Mouse (Mus musculus) layer of hippocampus, adult 9-11 months (tissue): ENCODE measurements at regions not wholly inside any gene's neighbourhood (a gene's known extent, or its start where the extent isn't known, plus 50 kb on each side); places are given as distances from the start of the nearest gene placed in this dataset.
"Not testable (repeated sequence)": the region's sequence is repeated elsewhere in the genome, so short reads cannot be mapped to it uniquely, and the experiment has no call there.

Source experiments
- DNase-seq: peaks from one replicate; pipeline ENCODE4 v3.0.0; 2022

DNA sequence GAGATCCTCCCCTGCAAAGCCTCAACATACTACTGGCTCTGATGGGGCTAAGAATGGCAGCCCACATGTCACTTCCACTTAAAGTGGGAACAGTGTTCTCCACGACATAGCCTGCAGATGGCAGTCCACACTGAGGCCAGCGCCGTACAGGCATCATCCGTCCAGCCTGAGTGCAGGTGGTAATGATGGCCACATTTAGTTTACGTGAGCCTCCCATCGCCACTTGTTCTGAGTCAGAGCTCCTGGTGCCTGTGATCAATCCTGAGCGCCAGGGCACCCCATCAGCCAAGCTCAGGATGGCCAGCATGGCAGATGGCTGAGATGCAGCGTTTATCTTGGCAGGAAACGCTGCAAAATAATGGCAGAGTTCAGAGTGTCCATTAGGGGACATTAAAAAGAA is 159.6 kb downstream of the Adgrd1 start:
- no peak for DNase-seq

DNA sequence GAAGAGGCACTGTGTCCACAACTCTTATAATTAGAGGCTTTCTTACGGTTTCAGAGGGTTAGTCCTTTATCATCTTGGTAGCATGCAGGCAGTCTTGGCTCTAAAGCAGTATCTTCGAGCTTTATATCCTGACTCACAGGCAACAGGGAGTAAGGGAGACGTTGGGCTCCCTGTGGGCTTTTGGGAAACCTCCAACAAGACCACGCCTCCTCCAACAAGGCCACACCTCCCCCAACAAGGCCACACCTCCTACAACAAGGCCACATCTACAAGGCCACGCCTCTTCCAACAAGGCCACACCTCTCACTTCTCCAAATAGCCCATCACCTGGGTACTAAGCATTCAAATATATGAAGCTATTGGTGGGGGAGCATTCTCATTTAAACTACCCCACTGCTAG is 160.7 kb downstream of the Adgrd1 start:
- DNase-seq: no peak

DNA sequence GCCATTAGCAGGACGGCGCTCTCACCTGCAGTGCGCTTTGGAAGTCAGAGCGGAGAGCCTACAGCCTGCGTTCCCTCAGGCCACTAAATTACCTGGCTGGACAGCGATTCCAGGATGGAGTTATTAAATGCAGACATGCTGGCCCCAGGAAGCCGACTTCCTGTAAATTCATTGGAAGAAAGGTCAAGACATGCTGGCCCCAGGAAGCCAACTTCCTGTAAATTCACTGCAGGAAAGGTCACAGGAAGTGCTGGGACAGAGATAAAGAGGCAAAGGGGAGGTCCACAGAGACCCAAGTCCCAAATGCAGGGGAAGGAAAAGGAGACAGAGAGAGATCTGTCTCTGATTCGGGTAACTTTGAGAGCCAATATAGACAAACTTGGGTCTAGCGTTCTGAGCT is 164.1 kb downstream of the Adgrd1 start:
- DNase-seq: no peak

DNA sequence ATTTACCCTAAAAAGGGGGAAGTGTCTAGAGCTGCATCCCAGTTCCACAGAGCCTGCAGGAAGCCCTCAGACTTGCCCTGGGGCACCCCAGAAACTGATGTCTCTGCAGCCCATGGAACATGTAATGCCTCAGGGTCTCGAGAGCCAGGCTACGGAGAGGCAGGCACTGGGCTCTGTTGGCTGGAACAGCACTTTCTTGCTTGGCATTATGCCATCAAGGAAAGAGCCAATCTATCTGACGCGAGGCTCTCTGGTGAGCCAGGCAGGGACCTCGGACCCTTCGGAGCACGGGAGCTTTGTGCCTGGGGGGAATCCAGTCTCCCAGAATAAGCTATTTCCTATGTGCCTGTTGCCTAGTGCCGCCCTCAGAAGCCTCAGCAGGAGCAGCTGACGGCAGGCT is 166.6 kb downstream of the Adgrd1 start:
- DNase-seq: no peak

DNA sequence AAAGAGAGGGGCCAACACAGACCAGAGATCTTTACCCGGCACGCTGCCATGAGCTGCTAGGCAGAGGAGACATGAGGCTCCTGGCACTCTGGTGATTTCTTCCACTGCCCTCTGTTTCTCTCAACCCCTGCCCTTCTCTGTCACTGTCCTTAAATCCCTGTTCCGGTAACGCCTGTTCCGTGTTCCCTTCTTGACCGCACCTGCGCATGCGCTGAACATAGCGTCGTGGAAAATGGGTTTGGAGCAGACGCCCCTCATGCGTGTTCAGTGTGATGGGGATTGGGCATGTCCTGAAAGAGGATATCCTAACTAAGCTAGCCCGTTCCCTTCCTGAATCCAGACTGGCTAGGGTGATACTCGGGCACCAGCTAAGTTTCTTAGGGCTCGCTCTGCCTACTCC is 167.8 kb downstream of the Adgrd1 start:
- no peak for DNase-seq

DNA sequence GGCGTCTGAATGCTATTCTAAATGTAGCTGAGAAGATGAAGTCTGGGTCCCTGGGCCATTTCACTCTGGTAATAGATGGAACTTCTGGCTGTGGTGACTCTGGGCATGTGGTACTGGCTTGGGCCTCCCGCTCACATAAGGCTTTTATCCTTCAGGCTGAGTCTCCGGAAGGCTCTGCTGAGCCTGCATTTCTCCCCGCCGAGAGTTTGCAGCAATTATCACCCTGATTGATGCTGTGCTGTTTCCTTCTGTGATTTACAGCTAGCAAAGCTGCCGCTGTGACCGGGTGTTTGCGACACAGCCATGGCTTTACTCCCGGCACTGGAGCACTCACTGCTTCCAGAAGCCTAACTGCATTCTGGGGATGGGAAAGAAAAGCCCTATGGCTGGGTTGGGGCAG is 171.9 kb downstream of the Adgrd1 start:
- DNase-seq: peak; percentile 11

DNA sequence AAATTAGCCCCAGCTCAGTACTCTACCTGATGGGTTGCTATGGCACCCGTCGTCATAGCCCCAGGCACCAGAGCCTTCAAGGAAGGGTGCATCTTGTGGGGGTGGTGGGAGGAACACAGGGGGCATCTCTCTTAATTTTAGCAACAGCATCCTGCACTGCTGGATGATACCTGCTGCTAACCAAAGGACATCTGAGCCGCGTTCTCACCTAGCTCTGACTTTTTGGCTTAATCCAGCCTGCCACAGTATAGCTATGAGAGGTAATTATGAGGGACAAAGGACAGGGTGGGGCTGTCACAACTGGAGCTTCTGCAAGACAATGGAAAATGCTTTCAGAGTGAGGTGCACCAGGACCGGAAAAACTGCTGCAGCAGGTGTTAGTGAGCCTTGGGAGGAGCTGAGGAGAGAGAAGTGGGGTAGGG is 173.5 kb downstream of the Adgrd1 start:
- no peak for DNase-seq

DNA sequence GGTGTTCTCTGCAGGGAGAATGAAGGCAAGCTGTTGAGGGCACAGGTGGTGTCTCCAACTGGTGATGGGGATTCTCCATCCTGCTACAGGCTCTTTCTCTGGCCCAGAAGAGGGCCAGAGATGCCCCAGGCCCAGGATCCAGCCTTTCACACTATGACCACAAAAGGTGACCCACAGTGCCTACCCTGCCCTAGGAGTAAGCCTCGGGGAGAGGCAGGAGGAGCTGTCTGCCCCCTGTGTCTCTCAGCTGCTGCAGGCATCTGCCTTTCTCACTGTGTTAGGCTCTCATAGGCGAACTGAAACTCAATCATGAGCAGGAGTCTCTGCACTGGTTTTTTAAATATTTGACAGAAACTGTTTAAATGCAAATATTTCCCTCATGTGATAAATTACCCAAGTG is 184.9 kb downstream of the Adgrd1 start:
- DNase-seq: no peak

DNA sequence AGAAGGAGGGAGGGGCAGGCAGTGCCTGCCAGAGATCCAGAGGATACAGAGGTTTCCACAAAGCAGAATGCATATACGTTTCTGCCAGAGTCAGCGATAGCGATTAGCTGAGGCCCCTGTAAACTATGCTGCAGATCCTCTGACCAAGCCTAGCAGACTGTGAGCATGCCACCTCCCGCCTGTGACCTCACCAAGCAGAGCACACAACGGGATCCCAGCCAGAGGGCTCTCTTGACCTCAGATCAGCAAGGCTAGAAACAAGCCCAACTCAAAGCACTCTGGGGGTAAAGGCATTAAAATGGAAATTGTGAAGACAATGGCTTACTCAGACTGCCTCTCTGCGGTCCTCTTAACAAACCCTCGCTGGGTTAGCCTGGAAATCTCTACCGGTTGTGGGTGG is 185.6 kb downstream of the Adgrd1 start:
- DNase-seq: no peak

DNA sequence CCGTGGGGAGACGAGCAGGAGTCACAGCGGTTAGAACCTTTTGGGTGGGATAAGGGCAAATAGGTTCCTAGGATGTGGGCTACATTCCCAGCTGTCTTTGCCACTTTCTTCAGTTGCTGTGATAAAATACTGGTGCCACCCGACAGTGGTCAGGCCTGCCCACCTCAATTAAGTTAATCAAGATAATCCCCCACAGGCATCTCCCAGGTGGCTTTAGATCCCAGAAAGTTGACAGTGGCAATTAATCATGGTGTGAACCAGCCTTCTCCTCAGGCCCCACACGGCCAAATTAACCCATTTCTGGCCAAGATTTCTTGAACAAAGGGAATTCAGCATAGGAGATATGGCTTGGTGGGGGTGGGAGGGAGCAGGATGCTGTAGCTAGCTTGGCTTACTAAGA is 186.3 kb downstream of the Adgrd1 start:
- DNase-seq: no peak

DNA sequence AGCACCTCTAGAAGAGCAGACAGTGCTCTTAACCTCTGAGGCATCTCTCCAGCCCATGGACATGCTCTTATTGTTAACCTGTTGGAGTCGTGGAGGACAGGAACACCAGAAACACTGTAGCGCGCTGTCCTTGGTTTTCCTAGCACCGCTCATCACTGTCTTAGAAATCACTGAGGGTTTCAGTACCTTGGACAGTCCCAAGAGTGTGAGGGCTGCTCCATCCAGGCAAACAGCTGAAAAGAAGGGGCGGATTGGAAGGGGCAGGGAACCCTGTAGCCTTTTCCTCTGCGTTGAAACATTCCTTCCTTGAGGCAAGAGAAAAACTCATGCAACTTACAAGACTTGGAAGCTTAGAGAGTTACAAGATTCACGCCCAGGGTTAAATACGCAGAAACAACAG is 190.9 kb downstream of the Adgrd1 start:
- DNase-seq: no peak

DNA sequence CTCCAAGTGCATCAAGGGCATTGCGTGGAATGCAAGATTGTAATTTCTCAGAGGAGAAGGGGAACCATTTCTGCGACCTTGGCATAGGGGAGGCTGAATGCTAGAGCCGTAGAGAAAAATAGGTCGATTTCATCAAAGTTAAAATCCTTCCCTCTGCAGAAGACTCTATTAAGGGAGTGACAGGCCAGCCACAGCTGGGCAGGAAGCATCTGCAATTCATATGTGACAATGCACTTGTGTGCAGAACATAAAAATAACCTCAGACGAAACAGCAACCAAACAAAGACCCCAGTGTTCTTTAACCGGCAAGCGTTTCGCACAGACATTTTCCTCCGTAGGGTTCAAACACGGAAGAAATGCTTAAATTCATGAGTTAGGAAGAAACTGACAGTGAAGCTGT is 196.3 kb downstream of the Adgrd1 start:
- not testable (repeated sequence) for DNase-seq

DNA sequence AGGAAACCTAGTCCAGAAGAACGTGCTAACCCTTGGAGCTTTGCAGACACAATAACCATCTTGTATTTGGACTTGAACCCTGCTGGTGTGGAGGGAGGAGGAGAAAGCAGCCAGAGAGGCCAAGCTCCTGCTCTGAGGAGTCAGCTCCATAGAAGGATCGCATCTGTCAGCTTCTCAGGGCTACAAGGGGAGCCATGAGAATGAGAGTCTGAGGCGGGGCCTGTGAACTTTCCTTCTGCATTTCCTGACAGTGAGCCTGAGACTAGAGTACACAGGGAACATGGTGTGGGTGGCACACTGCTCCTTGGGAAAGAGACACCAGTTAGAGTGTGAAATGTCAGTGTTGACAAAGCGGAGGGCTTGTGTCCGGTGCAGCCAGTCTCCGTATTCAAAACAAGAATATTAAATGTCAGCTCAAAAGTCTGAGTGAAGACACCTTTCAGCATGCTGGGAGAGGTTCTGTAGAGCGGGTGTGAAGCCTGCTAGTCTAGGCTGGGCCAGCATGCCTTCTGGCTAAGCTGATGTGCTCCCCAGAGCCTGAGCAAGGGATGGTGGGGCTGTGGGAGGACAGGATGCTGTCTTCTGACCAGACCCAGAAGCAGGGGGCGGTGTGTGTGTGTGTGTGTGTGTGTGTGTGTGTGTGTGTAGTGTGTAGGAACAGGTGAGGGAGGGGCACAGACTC is 198.5 kb downstream of the Adgrd1 start:
- DNase-seq: not testable (repeated sequence)

DNA sequence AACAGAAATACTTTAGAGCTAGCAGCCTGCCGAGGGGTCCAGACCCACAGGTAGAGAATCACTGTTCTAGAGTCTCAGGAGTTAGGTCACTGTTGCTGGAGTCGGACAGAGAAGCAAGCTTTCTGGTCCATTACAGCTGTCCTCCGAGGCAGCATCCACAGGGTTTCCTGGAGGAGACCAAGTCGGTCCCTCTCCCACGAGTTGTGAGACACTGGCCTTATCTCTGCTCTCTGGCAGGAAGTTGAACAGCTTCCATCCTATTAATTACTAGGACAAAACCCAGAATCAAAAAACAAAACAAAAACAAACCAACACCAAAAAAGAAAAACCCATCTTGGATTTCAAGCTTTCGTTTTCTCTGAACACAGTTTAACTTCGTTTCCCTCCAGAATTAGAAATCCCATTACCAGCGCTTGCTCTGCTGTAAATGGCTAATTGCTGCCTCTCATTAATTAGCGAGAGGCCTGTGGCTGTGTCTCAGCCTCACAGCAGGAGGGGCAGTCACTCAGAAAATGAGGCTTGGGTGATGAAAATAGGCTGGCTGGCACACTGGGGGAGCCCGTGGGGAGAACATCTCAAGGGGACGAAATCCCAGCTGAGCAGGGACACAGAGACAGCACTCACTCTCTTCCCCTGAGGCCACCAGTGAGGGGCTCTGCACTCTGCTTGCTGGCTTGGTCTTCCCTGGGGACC is 201.3 kb downstream of the Adgrd1 start:
- DNase-seq: peak; percentile 9

DNA sequence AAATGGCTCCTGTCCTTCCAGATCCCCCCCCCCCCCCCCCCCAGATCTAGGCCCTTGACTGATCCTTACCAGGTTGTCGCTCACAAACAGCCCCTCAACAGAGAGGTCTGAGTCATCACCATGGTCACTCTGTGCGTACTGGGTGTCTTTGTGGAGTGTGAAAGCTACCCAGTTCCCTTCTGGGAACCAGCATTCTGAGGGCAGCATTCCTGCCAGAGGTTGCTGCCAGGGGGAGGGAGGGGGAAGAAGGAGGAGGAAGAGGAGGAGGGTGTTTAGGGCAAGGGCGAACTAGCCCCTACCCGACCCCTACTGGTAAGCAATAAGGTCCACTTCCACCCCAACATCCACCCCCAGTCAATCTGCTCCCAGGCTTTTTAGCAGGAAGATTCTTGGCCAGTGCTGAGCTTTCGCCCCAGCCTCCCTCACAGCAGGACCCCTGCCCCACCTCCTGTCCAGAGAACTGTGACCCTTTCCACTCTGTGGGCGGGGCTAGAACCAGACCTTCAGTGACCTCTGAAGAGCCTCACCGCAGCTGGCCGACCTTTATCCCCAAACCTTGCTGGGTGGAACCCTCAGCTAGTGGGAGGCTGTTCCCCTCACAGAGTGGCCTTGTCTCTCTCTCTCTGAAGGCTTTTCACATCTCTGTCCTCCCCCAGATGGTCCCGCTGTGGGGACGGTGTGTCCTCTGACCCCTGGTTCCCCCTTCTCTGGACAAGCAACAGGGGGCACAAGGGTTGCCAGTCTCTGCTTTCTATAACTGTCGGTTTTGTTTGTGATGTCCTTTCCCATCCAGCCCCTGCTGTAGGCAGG is 202.2 kb upstream of the Sfswap start:
- DNase-seq: no peak

DNA sequence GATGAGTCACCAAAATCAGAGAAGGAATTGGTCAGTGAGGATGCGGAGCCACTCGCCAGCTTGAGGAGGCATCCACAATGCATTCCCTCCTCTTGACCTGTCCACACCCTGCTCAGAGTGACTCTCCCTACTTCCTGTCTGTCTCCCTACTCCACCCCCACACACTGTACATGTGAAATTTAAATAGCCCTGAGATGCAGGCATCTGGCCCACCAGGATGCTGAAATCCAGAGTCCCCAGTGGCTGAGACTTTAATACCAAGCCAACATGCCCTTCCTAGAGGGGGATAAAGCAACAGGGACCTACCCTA is 201.6 kb upstream of the Sfswap start:
- no peak for DNase-seq

DNA sequence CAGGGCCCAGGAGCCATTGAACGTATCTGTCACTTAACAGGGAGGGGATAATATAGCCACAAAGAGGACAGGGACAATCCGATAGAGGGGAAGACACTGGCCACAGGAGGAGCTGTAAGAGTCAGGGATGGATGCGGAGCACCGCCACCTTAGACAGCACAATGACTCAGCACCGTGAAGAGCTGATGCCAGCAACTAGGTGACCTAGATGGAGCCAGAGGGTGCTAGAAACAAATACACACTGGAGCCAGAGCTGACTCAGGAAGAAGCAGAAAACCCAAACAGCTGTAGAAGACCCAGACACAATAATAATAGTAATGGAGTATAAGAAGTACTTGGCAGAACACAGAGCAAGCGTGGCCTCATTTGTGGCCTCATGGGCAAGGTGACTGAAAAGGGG is 200.6 kb upstream of the Sfswap start:
- DNase-seq: no peak

DNA sequence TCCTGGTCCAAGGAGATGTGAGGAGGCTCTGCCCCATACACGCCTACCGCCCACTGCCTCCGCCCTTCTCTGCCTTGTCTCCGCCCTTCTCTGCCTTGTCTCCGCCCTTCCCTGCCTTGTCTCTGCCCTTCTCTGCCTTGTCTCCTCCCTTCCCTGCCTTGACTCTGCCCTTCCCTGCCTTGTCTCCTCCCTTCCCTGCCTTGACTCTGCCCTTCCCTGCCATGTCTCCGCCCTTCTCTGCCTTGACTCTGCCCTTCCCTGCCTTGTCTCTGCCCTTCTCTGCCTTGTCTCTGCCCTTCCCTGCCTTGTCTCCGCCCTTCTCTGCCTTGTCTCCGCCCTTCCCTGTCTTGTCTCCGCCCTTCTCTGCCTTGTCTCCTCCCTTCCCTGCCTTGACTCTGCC is 185.4 kb upstream of the Sfswap start:
- no peak for DNase-seq

DNA sequence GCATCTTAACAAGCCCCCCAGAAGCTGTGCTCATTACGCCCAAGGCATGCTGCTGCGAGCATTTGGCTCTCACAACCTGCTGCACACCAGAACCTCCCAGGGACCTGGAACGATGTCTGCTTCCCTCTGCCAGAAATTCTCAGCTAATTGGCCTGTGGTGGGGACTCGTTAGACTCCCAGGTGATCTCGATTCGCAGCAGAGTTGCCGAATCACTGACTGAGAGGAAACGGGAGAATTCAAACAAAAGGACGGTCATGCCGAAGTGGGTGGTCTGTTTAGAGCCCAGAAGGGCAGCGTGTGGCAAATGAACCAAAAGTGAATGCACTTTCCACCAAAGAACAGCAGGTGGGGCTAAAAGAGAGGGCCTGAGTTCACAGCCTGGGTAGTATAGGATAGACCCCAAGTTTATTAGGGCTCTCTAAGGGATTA is 169.9 kb upstream of the Sfswap start:
- DNase-seq: peak; percentile 28

DNA sequence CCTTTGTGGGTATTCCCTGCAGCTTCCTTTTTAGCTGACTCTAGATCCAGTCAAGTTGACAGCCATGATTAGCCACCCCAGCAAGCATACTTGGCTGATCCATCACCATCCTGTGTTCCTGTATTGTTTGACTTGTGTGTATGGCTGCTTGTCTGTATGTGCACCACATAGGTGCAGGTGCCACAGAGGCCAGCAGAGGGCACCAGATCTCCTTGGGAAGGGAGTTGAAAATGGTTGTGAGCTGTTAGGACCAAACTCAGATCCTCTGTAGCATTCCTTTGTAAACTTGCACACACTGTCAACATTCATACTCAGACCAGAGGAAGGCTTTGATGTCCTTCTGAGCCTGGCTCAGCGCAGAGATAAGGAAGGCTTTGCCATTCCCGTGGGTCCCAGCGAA is 169.0 kb upstream of the Sfswap start:
- DNase-seq: no peak

DNA sequence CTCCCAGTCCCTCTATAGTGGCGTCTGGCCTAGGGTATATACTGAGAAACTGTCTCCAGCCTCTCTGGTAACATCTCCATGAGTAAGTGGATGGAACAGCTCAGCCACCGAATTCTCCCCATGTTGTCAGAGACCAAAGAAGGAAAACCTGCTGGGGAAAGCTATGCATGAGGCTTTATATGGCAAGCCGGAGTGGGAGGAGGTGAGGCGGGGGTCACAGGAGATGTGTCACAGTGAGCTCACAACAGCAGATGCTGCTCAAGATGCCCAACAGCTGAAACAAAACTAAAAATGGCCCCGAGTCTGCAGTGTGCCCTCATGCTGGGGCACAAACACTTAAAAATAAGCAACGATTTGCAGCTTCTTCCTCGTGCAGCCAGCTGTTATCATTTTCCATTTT is 162.5 kb upstream of the Sfswap start:
- DNase-seq: peak; percentile 17

DNA sequence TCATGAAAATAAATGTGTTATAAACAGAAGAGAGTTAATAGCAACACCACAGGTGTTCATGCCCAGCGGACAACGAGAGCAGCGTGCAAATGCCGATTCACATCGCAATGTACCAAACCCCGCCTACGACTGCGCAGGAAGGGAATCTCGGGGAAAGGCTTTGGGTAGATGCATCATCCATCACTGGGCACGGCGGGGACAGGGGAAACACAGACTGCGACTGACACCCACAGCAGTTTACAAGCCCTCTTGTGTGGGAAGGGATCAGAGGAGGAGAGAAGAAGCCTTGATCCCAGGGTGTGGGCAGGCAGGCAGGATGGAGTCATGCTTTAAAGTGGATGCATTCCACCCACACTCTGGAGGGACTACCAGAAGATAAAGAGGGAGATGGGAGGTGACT is 157.0 kb upstream of the Sfswap start:
- DNase-seq: peak; percentile 13

DNA sequence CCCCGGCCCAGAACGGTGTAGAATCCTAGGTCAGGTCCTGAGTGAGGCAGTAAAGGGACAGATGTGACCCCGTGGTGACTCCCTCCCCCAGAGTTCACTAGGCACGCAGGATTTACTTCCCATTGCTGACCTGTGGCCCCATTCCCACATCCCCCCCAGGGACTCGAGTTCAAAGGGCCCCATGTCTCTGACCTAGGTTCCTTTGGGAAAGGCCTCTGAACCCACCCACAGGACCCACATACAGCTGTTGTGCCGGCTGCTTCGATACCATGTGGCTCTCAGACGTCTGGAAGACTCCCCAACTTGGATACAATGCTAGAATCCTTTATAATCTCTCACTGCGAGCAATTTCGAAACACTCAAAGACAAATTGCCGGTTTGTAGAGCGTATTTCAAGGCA is 151.0 kb upstream of the Sfswap start:
- DNase-seq: no peak

DNA sequence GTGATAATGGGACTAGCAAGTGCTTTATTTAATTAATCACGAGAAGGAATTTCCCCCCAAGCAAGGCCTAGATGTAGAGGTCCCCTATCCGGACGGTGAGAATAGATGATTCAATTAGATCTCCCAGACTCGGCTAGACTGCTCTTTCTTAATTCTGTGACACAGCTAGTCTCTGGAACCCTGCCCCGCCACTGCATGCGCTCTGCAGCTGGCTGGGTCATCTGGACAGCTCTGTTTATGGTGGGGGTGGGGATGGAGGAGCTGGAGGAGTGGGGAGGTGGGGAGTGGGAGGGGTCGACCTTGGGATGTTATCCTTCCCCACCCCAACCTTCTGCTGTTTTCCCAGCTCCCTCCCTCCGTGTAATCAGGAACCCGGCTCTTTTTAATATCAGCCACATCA is 147.5 kb upstream of the Sfswap start:
- no peak for DNase-seq
